Mouse (Mus musculus): ENCODE measurements around the gene Smarcc2. TPM values are rescaled to one million over a fixed set of nuclear protein-coding genes. Genes with fewer than 3 reads are reported as not detected.
A peak's percentile ranks its signal among the peaks of the same experiment; 100 is the strongest.

The Smarcc2 gene
- polyA plus RNA-seq, 1 experiment from 2014 or later = 136 TPM

DNA sequence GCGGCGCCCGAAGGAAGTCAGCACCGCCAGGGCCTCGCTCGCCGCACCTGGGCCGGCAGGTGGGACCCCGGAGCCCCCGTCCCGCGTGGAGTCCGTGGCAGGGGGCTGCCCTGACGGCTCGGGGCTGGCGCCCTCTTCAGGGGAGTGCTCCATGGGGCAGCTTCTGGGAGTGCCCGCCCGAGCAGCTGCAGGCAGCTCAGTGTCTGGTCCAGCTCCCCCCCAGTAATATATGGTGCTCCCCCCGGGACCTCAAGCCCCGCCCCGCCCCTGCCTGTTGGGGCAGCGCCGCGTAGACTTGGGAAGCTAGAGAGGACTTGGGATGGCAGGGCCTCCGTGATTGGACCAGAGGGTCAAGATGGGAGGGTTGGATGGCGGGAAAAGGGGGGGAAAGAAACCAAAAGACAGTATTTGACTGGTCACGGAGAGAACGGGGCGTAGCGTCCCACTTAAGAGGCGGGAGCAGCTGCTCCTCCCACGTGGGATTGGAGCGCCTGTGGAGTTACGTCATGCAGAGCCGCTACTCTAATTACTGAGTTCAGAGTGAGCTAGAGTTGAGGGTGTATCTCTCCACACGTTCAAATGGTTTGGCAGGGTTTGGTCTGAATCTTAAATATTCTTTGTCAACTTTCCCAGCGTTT lies 66.7 kb downstream of the Smarcc2 start, which contains the start of gene Esyt1:
Esyt1 (minus strand) TSS at position 201 of the 638 bp plus-strand sequence.
- H3K9me3 ChIP-seq (ENCODE audit: control insufficient read depth, low read length) = no peaks in the 10 kb centered on the region
- peaks cover 13% of the 10 kb centered on the region for H3K4me1 ChIP-seq (ENCODE audit: control insufficient read depth, insufficient read depth, low read depth, low read length)
- H3K27me3 ChIP-seq (replicated peaks; ENCODE audit: control insufficient read depth, insufficient read depth, low read length) = peaks cover 2% of the 10 kb centered on the region; the same call in 1 of the 2 replicates
- peak within 1 kb of the TSS; percentile 83 for H3K4me3 ChIP-seq (ENCODE audit: low read length)
- peak within 1 kb of the TSS; percentile 82 for H3K9ac ChIP-seq (ENCODE audit: low read depth, low read length)
- peak; percentile 97 for ATAC-seq
- 0% methylated on average over 30 of the region's 37 CpGs for WGBS
- peak within 1 kb of the TSS; percentile 100 for H3K4me2 ChIP-seq (ENCODE audit: low read length)
- H3K36me3 ChIP-seq (ENCODE audit: control insufficient read depth, insufficient read depth, low read length) = no peaks in the 10 kb centered on the region
- H3K27ac ChIP-seq (ENCODE audit: low read depth, low read length) = peak within 1 kb of the TSS; percentile 63

DNA sequence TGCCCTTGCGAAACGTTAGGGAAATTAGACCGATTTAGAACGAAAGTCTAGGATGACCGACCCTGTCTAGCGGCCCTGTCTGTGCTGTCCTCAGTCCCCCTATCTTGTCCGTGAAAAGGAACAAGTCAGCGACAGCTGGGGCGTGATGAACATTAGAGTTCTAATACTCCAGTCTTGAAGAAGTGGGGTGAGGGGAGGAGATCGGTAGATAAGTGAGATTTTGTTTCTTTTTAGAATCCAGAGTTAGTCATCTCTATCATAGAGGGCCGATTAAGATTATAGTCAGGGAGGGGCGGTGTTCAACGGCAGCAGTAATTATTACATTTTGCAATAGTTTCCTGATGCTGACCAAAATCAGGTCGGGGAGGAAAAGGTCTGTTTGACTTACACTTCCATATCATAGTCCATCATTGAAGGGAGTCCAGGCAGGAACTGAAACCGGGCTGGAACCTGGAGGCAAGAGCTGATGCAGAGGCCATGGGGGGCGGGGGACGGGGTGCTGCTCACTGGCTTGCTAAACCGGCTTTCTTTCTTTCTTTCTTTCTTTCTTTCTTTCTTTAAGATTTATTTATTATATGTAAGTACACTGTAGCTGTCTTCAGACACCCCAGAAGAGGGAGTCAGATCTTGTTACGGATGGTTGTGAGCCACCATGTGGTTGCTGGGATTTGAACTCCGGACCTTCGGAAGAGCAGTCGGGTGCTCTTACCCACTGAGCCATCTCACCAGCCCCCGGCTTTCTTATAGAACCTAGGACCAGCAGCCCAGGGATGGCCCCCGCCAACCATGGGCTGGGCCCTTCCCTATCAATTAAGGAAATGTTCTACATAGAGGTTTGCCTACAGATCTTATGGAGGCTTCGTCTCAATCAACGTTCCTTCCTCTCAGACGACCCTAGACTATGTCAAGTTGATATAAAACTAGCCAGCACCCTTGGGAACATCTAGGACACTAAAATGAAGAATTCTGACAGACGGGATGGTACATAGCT lies 67.6 kb downstream of the Smarcc2 start:
- no peak for ATAC-seq
- Histone ChIP-seq H3K27ac (ENCODE audit: low read depth, low read length) (no peak overlapping the region), H3K36me3 (ENCODE audit: control insufficient read depth, insufficient read depth, low read length) (no peaks in the 10 kb centered on the region), H3K9ac (ENCODE audit: low read depth, low read length) (0 out of 2 replicates have a peak overlapping the region, but pooled peaks have one; percentile 20), H3K9me3 (ENCODE audit: control insufficient read depth, low read length) (no peaks in the 10 kb centered on the region), H3K4me3 (ENCODE audit: low read length) (peak overlapping the region; percentile 83), H3K27me3 (replicated peaks; ENCODE audit: control insufficient read depth, insufficient read depth, low read length) (peaks cover 2% of the 10 kb centered on the region; the same call in 1 of the 2 replicates), H3K4me1 (ENCODE audit: control insufficient read depth, insufficient read depth, low read depth, low read length) (peaks cover 13% of the 10 kb centered on the region), H3K4me2 (ENCODE audit: low read length) (peak overlapping the region; percentile 100)
- 31% methylated on average over 28 of the region's 28 CpGs for WGBS

DNA sequence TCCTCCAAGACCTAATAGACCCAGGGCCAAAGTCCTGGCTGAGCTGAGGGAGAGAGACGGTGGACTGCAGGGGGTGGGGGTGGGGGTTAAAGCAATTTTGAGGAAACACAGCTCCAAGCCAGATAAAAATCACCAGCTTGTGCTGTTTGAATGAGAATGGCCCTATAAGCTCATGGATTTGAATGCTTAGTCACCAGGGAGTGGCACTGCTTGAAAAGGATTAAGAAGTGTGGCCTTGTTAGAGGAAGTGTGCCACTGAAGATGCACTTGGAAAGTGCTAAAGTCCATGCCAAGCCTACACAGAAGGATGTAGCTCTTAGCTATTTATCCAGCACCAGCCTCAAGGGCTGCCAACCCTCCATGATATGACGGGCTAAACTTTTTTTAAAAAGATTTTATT lies 76.2 kb downstream of the Smarcc2 start:
- H3K9me3 ChIP-seq (ENCODE audit: control insufficient read depth, low read length) = no peaks in the 10 kb centered on the region
- H3K4me1 ChIP-seq (ENCODE audit: control insufficient read depth, insufficient read depth, low read depth, low read length) = no peaks in the 10 kb centered on the region
- H3K27me3 ChIP-seq (replicated peaks; ENCODE audit: control insufficient read depth, insufficient read depth, low read length) = no peaks in the 10 kb centered on the region
- H3K27ac ChIP-seq (ENCODE audit: low read depth, low read length) = no peak overlapping the region
- H3K36me3 ChIP-seq (ENCODE audit: control insufficient read depth, insufficient read depth, low read length) = no peaks in the 10 kb centered on the region
- WGBS = 96% methylated on average over 2 of the region's 2 CpGs
- no peak overlapping the region for H3K4me3 ChIP-seq (ENCODE audit: low read length)
- no peak overlapping the region for H3K9ac ChIP-seq (ENCODE audit: low read depth, low read length)
- no peak overlapping the region for H3K4me2 ChIP-seq (ENCODE audit: low read length)
- ATAC-seq = no peak

DNA sequence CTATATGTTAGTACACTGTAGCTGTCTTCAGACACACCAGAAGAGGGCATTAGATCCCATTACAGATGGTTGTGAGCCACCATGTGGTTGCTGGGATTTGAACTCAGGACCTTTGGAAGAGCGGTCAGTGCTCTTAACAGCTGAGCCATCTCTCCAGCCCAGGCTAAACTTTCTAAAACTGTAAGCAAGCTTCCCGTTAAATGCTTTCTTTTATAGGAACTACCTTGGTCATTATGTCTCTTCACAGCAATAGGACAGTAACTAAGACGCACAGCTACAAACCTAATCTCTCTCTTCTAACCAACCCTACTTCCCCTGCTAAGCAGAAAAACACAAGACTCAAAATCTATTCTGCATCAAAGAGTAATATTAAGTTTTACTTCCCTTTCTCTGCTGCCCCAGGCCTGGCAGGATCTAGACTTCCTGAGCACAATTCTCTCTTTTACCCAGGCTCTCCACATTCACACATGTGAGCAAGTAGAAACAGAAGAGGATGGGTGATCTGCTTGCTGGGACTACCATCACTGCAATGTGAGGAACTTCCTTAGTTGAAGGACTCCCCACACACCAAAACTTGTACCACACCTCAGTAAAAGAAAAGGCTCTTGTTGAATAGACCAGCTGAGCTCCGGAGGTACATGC lies 76.7 kb downstream of the Smarcc2 start:
- H3K36me3 ChIP-seq (ENCODE audit: control insufficient read depth, insufficient read depth, low read length) = no peaks in the 10 kb centered on the region
- no peak overlapping the region for H3K27ac ChIP-seq (ENCODE audit: low read depth, low read length)
- WGBS = 71% methylated on average over 4 of the region's 4 CpGs
- peak overlapping the region; percentile 49 for H3K4me2 ChIP-seq (ENCODE audit: low read length)
- no peaks in the 10 kb centered on the region for H3K27me3 ChIP-seq (replicated peaks; ENCODE audit: control insufficient read depth, insufficient read depth, low read length)
- H3K4me1 ChIP-seq (ENCODE audit: control insufficient read depth, insufficient read depth, low read depth, low read length) = no peaks in the 10 kb centered on the region
- peak overlapping the region; percentile 11; the same call in 1 of the 2 replicates for H3K4me3 ChIP-seq (ENCODE audit: low read length)
- ATAC-seq = peak; percentile 41; the same call in 1 of the 2 replicates
- no peaks in the 10 kb centered on the region for H3K9me3 ChIP-seq (ENCODE audit: control insufficient read depth, low read length)
- 0 out of 2 replicates have a peak overlapping the region, but pooled peaks have one; percentile 8 for H3K9ac ChIP-seq (ENCODE audit: low read depth, low read length)

DNA sequence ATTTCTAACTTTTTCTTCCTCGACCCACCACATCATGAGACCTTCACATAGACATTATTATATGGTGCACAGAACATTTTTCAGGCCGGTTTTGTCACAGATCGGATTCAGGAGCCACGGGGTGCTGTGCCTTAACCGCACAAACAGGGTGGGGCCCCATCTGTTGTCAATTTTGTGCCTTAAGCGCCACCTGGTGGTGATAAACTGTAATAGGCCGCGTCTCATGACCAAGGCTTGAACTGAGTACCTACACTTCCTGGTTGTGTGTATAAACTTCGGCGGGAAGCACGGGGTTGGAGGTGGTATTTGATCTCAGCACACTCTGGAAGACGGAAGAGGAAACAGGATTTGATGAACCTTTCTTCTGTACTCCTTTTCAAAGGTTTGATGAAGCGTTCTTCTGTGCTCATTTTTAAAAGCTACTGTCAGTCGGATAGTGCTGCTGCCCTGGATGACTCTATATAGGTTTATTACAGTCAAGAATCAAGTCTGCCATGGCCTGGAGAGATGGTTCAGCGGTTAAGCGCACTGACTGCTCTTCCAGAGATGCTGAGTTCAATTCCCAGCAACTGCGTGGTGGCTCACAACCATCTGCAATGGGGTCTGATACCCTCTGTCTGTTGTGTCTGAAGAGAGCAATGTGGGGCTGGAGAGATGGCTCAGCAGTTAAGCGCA lies 77.4 kb downstream of the Smarcc2 start:
- Histone ChIP-seq H3K27ac (ENCODE audit: low read depth, low read length) (no peak overlapping the region), H3K27me3 (replicated peaks; ENCODE audit: control insufficient read depth, insufficient read depth, low read length) (no peaks in the 10 kb centered on the region), H3K36me3 (ENCODE audit: control insufficient read depth, insufficient read depth, low read length) (no peaks in the 10 kb centered on the region), H3K4me2 (ENCODE audit: low read length) (peak overlapping the region; percentile 49), H3K4me1 (ENCODE audit: control insufficient read depth, insufficient read depth, low read depth, low read length) (no peaks in the 10 kb centered on the region), H3K9me3 (ENCODE audit: control insufficient read depth, low read length) (no peaks in the 10 kb centered on the region), H3K4me3 (ENCODE audit: low read length) (peak overlapping the region; percentile 11; the same call in 1 of the 2 replicates), H3K9ac (ENCODE audit: low read depth, low read length) (0 out of 2 replicates have a peak overlapping the region, but pooled peaks have one; percentile 13)
- 16% methylated on average over 18 of the region's 18 CpGs for WGBS
- ATAC-seq = peak; percentile 93

DNA sequence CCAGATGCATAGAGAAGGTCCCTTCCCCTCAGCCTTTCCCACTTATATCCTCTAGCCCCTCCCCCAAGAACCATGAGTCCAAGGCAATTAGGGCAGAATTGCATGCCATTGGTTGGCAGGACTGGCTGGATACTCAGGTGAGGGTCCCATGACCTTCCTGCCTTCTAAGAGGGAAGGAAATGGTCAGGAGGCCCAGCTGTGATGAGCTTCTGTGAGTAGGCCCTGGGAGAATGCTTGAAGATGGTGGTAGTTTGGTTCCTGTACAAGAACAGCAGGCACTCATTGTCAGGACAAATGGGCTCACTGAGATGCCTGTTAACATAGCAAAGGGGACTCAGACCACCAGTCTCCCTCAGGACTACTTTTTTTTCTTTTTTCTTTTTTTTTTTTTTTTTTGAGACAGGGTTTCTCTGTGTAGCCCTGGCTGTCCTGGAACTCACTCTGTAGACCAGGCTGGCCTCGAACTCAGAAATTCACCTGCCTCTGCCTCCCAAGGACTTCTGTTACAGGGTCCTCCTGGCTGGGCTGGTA lies 79.4 kb downstream of the Smarcc2 start:
- Histone ChIP-seq H3K4me1 (ENCODE audit: control insufficient read depth, insufficient read depth, low read depth, low read length) (no peaks in the 10 kb centered on the region), H3K27me3 (replicated peaks; ENCODE audit: control insufficient read depth, insufficient read depth, low read length) (no peaks in the 10 kb centered on the region), H3K9ac (ENCODE audit: low read depth, low read length) (no peak overlapping the region), H3K27ac (ENCODE audit: low read depth, low read length) (no peak overlapping the region), H3K36me3 (ENCODE audit: control insufficient read depth, insufficient read depth, low read length) (peaks cover 8% of the 10 kb centered on the region), H3K4me2 (ENCODE audit: low read length) (no peak overlapping the region), H3K4me3 (ENCODE audit: low read length) (no peak overlapping the region), H3K9me3 (ENCODE audit: control insufficient read depth, low read length) (no peaks in the 10 kb centered on the region)
- no peak for ATAC-seq
- whole genome bisulfite sequencing = 100% methylated on average over 1 of the region's 1 CpGs

Small RNAs within 50 kb of the gene (microRNA-seq; reads per million reads assigned to microRNA genes)
- gene Mir6916 (not detected), gene Mir8105 (1.0 reads per million)

Other genes with a start within 250 kb of the Smarcc2 start
- 23.6 and 25.5 TPM in 2 replicates for gene Spryd4, start 247.4 kb upstream of the Smarcc2 start, polyA plus RNA-seq (2015; fragmentation: Nextera tagmentation; extraction: Ambion mirVana)
- gene Mip, start 233.4 kb upstream of the Smarcc2 start, polyA plus RNA-seq (2015; fragmentation: Nextera tagmentation; extraction: Ambion mirVana) = 0.11 and 0.24 TPM in 2 replicates
- gene Timeless, start 227.2 kb upstream of the Smarcc2 start, polyA plus RNA-seq (2015; fragmentation: Nextera tagmentation; extraction: Ambion mirVana) = 19.7 and 22.4 TPM in 2 replicates
- gene Apon, start 205.2 kb upstream of the Smarcc2 start, polyA plus RNA-seq (2015; fragmentation: Nextera tagmentation; extraction: Ambion mirVana) = 0.11 TPM in 1 of 2 replicates, not detected in the other
- gene Apof, start 190.6 kb upstream of the Smarcc2 start, polyA plus RNA-seq (2015; fragmentation: Nextera tagmentation; extraction: Ambion mirVana) = 0.24 TPM in 1 of 2 replicates, not detected in the other
- gene Stat2, start 188.7 kb upstream of the Smarcc2 start, polyA plus RNA-seq (2015; fragmentation: Nextera tagmentation; extraction: Ambion mirVana) = 19.3 and 22.2 TPM in 2 replicates
- 0.22 and 0.73 TPM in 2 replicates for gene Il23a, start 160.5 kb upstream of the Smarcc2 start, polyA plus RNA-seq (2015; fragmentation: Nextera tagmentation; extraction: Ambion mirVana)
- 18.2 and 20.9 TPM in 2 replicates for gene Pan2, start 155.9 kb upstream of the Smarcc2 start, polyA plus RNA-seq (2015; fragmentation: Nextera tagmentation; extraction: Ambion mirVana)
- 196 and 202 TPM in 2 replicates for gene Cnpy2, start 136.8 kb upstream of the Smarcc2 start, polyA plus RNA-seq (2015; fragmentation: Nextera tagmentation; extraction: Ambion mirVana)
- gene Cs, start 121.5 kb upstream of the Smarcc2 start, polyA plus RNA-seq (2015; fragmentation: Nextera tagmentation; extraction: Ambion mirVana) = 303 and 314 TPM in 2 replicates
- 11.4 and 32.3 TPM in 2 replicates for gene Coq10a, start 90.3 kb upstream of the Smarcc2 start, polyA plus RNA-seq (2015; fragmentation: Nextera tagmentation; extraction: Ambion mirVana)
- 9.9 and 12.1 TPM in 2 replicates for gene Ankrd52, start 82.1 kb upstream of the Smarcc2 start, polyA plus RNA-seq (2015; fragmentation: Nextera tagmentation; extraction: Ambion mirVana)
- gene Slc39a5, start 58.0 kb upstream of the Smarcc2 start, polyA plus RNA-seq (2015; fragmentation: Nextera tagmentation; extraction: Ambion mirVana) = 0.36 and 0.41 TPM in 2 replicates
- 126 and 150 TPM in 2 replicates for gene Nabp2, start 47.8 kb upstream of the Smarcc2 start, polyA plus RNA-seq (2015; fragmentation: Nextera tagmentation; extraction: Ambion mirVana)
- gene Rnf41, start 47.6 kb upstream of the Smarcc2 start, polyA plus RNA-seq (2015; fragmentation: Nextera tagmentation; extraction: Ambion mirVana) = 96.7 and 98.3 TPM in 2 replicates
- gene Myl6, start 34.9 kb downstream of the Smarcc2 start, polyA plus RNA-seq (2015; fragmentation: Nextera tagmentation; extraction: Ambion mirVana) = 946 and 1,028 TPM in 2 replicates
- 6.7 and 7.1 TPM in 2 replicates for gene Myl6b, start 39.4 kb downstream of the Smarcc2 start, polyA plus RNA-seq (2015; fragmentation: Nextera tagmentation; extraction: Ambion mirVana)
- 13.5 and 16.6 TPM in 2 replicates for gene Esyt1, start 66.6 kb downstream of the Smarcc2 start, polyA plus RNA-seq (2015; fragmentation: Nextera tagmentation; extraction: Ambion mirVana)
- gene Zc3h10, start 88.5 kb downstream of the Smarcc2 start, polyA plus RNA-seq (2015; fragmentation: Nextera tagmentation; extraction: Ambion mirVana) = 16.7 and 17.0 TPM in 2 replicates
- gene Rpl41, start 90.1 kb downstream of the Smarcc2 start, polyA plus RNA-seq (2015; fragmentation: Nextera tagmentation; extraction: Ambion mirVana) = 2,004 and 2,091 TPM in 2 replicates
- 128 and 130 TPM in 2 replicates for gene Pa2g4, start 106.7 kb downstream of the Smarcc2 start, polyA plus RNA-seq (2015; fragmentation: Nextera tagmentation; extraction: Ambion mirVana)
- gene Erbb3, start 130.4 kb downstream of the Smarcc2 start, polyA plus RNA-seq (2015; fragmentation: Nextera tagmentation; extraction: Ambion mirVana) = 1.3 and 1.6 TPM in 2 replicates
- gene Rps26, start 167.5 kb downstream of the Smarcc2 start, polyA plus RNA-seq (2015; fragmentation: Nextera tagmentation; extraction: Ambion mirVana) = 296 and 313 TPM in 2 replicates
- gene Ikzf4, start 186.7 kb downstream of the Smarcc2 start, polyA plus RNA-seq (2015; fragmentation: Nextera tagmentation; extraction: Ambion mirVana) = 15.3 and 18.9 TPM in 2 replicates
- gene Suox, start 214.8 kb downstream of the Smarcc2 start, polyA plus RNA-seq (2015; fragmentation: Nextera tagmentation; extraction: Ambion mirVana) = 14.9 and 16.1 TPM in 2 replicates
- 118 and 130 TPM in 2 replicates for gene Rab5b, start 237.0 kb downstream of the Smarcc2 start, polyA plus RNA-seq (2015; fragmentation: Nextera tagmentation; extraction: Ambion mirVana)
- gene Pmel, start 244.9 kb downstream of the Smarcc2 start, polyA plus RNA-seq (2015; fragmentation: Nextera tagmentation; extraction: Ambion mirVana) = 0.83 and 0.97 TPM in 2 replicates
- gene Cdk2, start 245.8 kb downstream of the Smarcc2 start, polyA plus RNA-seq (2015; fragmentation: Nextera tagmentation; extraction: Ambion mirVana) = 18.3 and 24.2 TPM in 2 replicates